Mouse (Mus musculus): Measurements from ENCODE around the gene Mrvi1. TPM values are rescaled to one million over a fixed set of nuclear protein-coding genes. Genes with fewer than 3 reads are reported as not detected.

The Mrvi1 gene
- total RNA-seq, 2 experiments from 2014 or later, result 1.5 TPM

- intact Hi-C loops (cut with DNase I), result no loop called here
These were observed 1.4 kb upstream of the Mrvi1 start for GRCm38 (mm10) chr7:110983621-110984020.

GRCm38 (mm10) chr7:110982764-110983163 lies 503 bp upstream of the Mrvi1 start:
- intact Hi-C loops (cut with DNase I), result no loop called here
- DNase-seq, result peak; percentile 15

More at GRCm38 (mm10) chr7:110983621-110984020, 1.4 kb upstream of the Mrvi1 start:
- no peak for DNase-seq

GRCm38 (mm10) chr7:110981036-110981435 lies 1.2 kb downstream of the Mrvi1 start:
- intact Hi-C loops (cut with DNase I), result no loop called here
- DNase-seq, result no peak

- intact Hi-C loops (cut with DNase I), result no loop called here
These were observed 4.4 kb downstream of the Mrvi1 start for GRCm38 (mm10) chr7:110977699-110978392.

GRCm38 (mm10) chr7:110973450-110973849 lies 8.8 kb downstream of the Mrvi1 start:
- no peak for DNase-seq
- intact Hi-C loops (cut with DNase I), result no loop called here

More at GRCm38 (mm10) chr7:110977699-110978392, 4.4 kb downstream of the Mrvi1 start:
- DNase-seq, result no peak

GRCm38 (mm10) chr7:110972796-110973195 lies 9.5 kb downstream of the Mrvi1 start:
- DNase-seq, result no peak
- intact Hi-C loops (cut with DNase I), result no loop called here

GRCm38 (mm10) chr7:110967373-110967772 lies 14.9 kb downstream of the Mrvi1 start:
- DNase-seq, result no peak
- intact Hi-C loops (cut with DNase I), result no loop called here

GRCm38 (mm10) chr7:110966853-110967252 lies 15.4 kb downstream of the Mrvi1 start:
- no peak for DNase-seq
- intact Hi-C loops (cut with DNase I), result no loop called here

GRCm38 (mm10) chr7:110965387-110965786 lies 16.9 kb downstream of the Mrvi1 start:
- intact Hi-C loops (cut with DNase I), result no loop called here
- no peak for DNase-seq

- intact Hi-C loops (cut with DNase I), result no loop called here
These were observed 18.6 kb downstream of the Mrvi1 start for GRCm38 (mm10) chr7:110963655-110963997.

GRCm38 (mm10) chr7:110962943-110963654 lies 19.2 kb downstream of the Mrvi1 start:
- intact Hi-C loops (cut with DNase I), result no loop called here
- DNase-seq, result no peak

More at GRCm38 (mm10) chr7:110963655-110963997, 18.6 kb downstream of the Mrvi1 start:
- DNase-seq, result no peak

GRCm38 (mm10) chr7:110962497-110962896 lies 19.8 kb downstream of the Mrvi1 start:
- no peak for DNase-seq
- intact Hi-C loops (cut with DNase I), result no loop called here

- intact Hi-C loops (cut with DNase I), result no loop called here
These were observed 25.7 kb downstream of the Mrvi1 start for GRCm38 (mm10) chr7:110956422-110957170.

GRCm38 (mm10) chr7:110955576-110955975 lies 26.7 kb downstream of the Mrvi1 start:
- DNase-seq, result no peak

More at GRCm38 (mm10) chr7:110956422-110957170, 25.7 kb downstream of the Mrvi1 start:
- no peak for DNase-seq

GRCm38 (mm10) chr7:110954072-110954858 lies 28.0 kb downstream of the Mrvi1 start:
- no peak for DNase-seq
- intact Hi-C loops (cut with DNase I), result no loop called here

More at GRCm38 (mm10) chr7:110955576-110955975, 26.7 kb downstream of the Mrvi1 start:
- intact Hi-C loops (cut with DNase I), result no loop called here

GRCm38 (mm10) chr7:110953210-110953609 lies 29.1 kb downstream of the Mrvi1 start:
- intact Hi-C loops (cut with DNase I), result no loop called here
- DNase-seq, result no peak

GRCm38 (mm10) chr7:110950621-110950925 lies 31.7 kb downstream of the Mrvi1 start:
- DNase-seq, result no peak
- intact Hi-C loops (cut with DNase I), result no loop called here

- no peak for DNase-seq
- intact Hi-C loops (cut with DNase I), result no loop called here
These were observed 32.3 kb downstream of the Mrvi1 start for GRCm38 (mm10) chr7:110949785-110950620.

- DNase-seq, result no peak
- intact Hi-C loops (cut with DNase I), result no loop called here
These were observed 33.7 kb downstream of the Mrvi1 start for GRCm38 (mm10) chr7:110948579-110948978.

- DNase-seq, result no peak
- intact Hi-C loops (cut with DNase I), result no loop called here
These were observed 34.6 kb downstream of the Mrvi1 start for GRCm38 (mm10) chr7:110947616-110948015.

All from left cerebral cortex, postnatal 4 days (tissue).